Mouse (Mus musculus) ES-E14 (cell line): Measurements from ENCODE around the gene Tex37. TPM values are rescaled to one million over a fixed set of nuclear protein-coding genes. Genes with fewer than 3 reads are reported as not detected.

Source experiments
- DNase-seq: peaks from one replicate; pipeline ENCODE4 v3.0.0-alpha.2; 2013; ENCODE audit warnings: low read depth, low spot score
- H3K27ac ChIP-seq: 2 replicates; pipeline ENCODE4 v1.5.1; 2012; ENCODE audit warnings: low read depth, mild to moderate bottlenecking, low read length, moderate library complexity, mixed read lengths; ENCODE audit not compliant: poor library complexity, insufficient read depth, severe bottlenecking
- H3K36me3 ChIP-seq: 2 replicates; pipeline ENCODE4 v1.6.1; 2012; ENCODE audit warnings: mild to moderate bottlenecking, low read length, moderate library complexity, mixed read lengths; ENCODE audit not compliant: control insufficient read depth, poor library complexity, insufficient read depth, severe bottlenecking
- H3K4me1 ChIP-seq, 2 experiments: fragments of 150-350 bp in 1 of 2; sonication (generic) in 1 of 2; 2 replicates each; pipeline ENCODE4 v1.6.1; 2012; ENCODE audit warnings: low read length in 2 of 2, mild to moderate bottlenecking in 1 of 2, mixed read lengths in 1 of 2; ENCODE audit not compliant: control insufficient read depth in 2 of 2, insufficient read depth in 2 of 2, poor library complexity in 1 of 2
- H3K4me3 ChIP-seq, 2 experiments: fragments of 150-350 bp in 1 of 2; sonication (generic) in 1 of 2; 2 replicates each; pipeline ENCODE4 v1.5.1; 2012; ENCODE audit warnings: low read length in 2 of 2, low read depth in 1 of 2, mild to moderate bottlenecking in 1 of 2, mixed read lengths in 1 of 2; ENCODE audit not compliant: insufficient read depth in 1 of 2, poor library complexity in 1 of 2, severe bottlenecking in 1 of 2
- H3K9ac ChIP-seq: 2 replicates; pipeline ENCODE4 v1.6.1; 2012; ENCODE audit warnings: low read depth, mild to moderate bottlenecking, low read length, mixed read lengths; ENCODE audit not compliant: poor library complexity, insufficient read depth, severe bottlenecking
- H3K9me3 ChIP-seq: fragments of 150-350 bp; sonication (generic); 2 replicates; pipeline ENCODE4 v1.6.1; 2012; ENCODE audit warnings: low read depth, mild to moderate bottlenecking, low read length; ENCODE audit not compliant: control insufficient read depth, insufficient read depth
- CHD2 ChIP-seq: IDR thresholded peaks from 2 replicates; pipeline ENCODE4 v1.6.1; 2014; ENCODE audit warnings: mild to moderate bottlenecking, low read depth, low read length, inconsistent platforms
- HCFC1 ChIP-seq: IDR thresholded peaks from 2 replicates; pipeline ENCODE4 v1.6.1; 2012; ENCODE audit warnings: low read length, inconsistent platforms, borderline replicate concordance; ENCODE audit not compliant: insufficient read depth
- MAFK ChIP-seq: IDR thresholded peaks from 2 replicates; pipeline ENCODE4 v1.6.1; 2014; ENCODE audit warnings: mild to moderate bottlenecking, low read depth, low read length, inconsistent platforms; ENCODE audit not compliant: insufficient read depth
- ZC3H11A ChIP-seq: IDR thresholded peaks from 2 replicates; pipeline ENCODE4 v1.6.1; 2012; ENCODE audit warnings: low read depth, mild to moderate bottlenecking, inconsistent platforms, low read length, borderline replicate concordance
- ZNF384 ChIP-seq: IDR thresholded peaks from 2 replicates; pipeline ENCODE4 v1.6.1; 2012; ENCODE audit warnings: low read depth, low read length, inconsistent platforms
- in situ Hi-C, 2 experiments: fragments of 600-800 bp; cut with MboI; formaldehyde crosslinking; loops; one replicate each; pipeline ENCODE4 v1.15.1; 2025; ENCODE audit warnings: low sequenced_read_pairs in 2 of 2, inconsistent platforms in 1 of 2; ENCODE audit not compliant: unreplicated experiment in 2 of 2
- total RNA-seq: library from RNA; depleted of rRNA; stranded (reverse); fragments of 300-350 nt; gene quantifications from 2 replicates; pipeline ENCODE4 v1.2.3, GENCODE M21; 2012

The Tex37 gene
- total RNA-seq, 1 experiment, result not detected

GRCm38 (mm10) chr6:70955291-70955800 lies 36.6 kb upstream of the Tex37 start:
- Histone ChIP-seq H3K27ac (no peak overlapping the region), H3K36me3 (no peaks in the 10 kb centered on the region; the same call in 1 of the 2 replicates), H3K9me3 (no peaks in the 10 kb centered on the region), H3K4me3 (no peak overlapping the region), H3K9ac (no peak overlapping the region), H3K4me1 (no peaks in the 10 kb centered on the region)
- TF ChIP-seq MAFK (no peak), CHD2 (no peak), HCFC1 (no peak), ZNF384 (no peak), ZC3H11A (no peak)
- in situ Hi-C loops, result no loop called here
- no peak for DNase-seq

- Histone ChIP-seq H3K36me3 (no peaks in the 10 kb centered on the region), H3K9me3 (no peaks in the 10 kb centered on the region), H3K9ac (no peak overlapping the region), H3K4me1 (no peaks in the 10 kb centered on the region), H3K4me3 (no peak overlapping the region), H3K27ac (no peak overlapping the region)
- TF ChIP-seq MAFK (no peak), CHD2 (no peak), ZNF384 (no peak), ZC3H11A (no peak), HCFC1 (no peak)
- in situ Hi-C loops, result no loop called here
- DNase-seq, result no peak
Observed at GRCm38 (mm10) chr6:70954040-70954439, 35.3 kb upstream of the Tex37 start.

- H3K36me3 ChIP-seq, result no peaks in the 10 kb centered on the region
- no peak overlapping the region for H3K9ac ChIP-seq
- H3K27ac ChIP-seq, result no peak overlapping the region
- TF ChIP-seq ZNF384 (no peak), HCFC1 (no peak), ZC3H11A (no peak), MAFK (no peak), CHD2 (no peak)
- no peak for DNase-seq
- no peak overlapping the region for H3K4me3 ChIP-seq
- no peaks in the 10 kb centered on the region for H3K4me1 ChIP-seq
- no peaks in the 10 kb centered on the region for H3K9me3 ChIP-seq
- in situ Hi-C loops, result no loop called here
Observed at GRCm38 (mm10) chr6:70953274-70953673, 34.5 kb upstream of the Tex37 start.

DNA sequence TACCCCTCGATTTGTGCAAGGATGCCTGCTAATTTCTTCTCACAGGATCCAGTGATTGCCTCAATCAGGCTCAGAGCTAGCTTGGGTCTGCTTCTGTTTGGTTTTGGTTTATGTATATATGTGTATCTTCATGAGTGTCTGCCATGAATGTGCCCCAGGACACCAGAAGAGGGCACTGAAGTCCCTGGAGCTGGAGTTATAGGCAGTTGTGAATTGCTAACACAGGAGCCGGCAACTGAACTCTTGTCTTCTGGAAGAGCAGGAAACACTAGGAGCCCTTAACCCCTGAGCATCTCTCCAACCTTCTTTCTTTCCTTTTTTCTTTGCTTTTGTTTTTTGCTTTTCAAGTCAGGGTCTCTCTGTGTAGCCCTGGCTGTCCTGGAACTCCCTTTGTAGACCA lies 13.1 kb upstream of the Tex37 start:
- H3K4me3 ChIP-seq, result no peak overlapping the region
- in situ Hi-C loops, result no loop called here
- no peaks in the 10 kb centered on the region for H3K36me3 ChIP-seq
- no peak overlapping the region for H3K27ac ChIP-seq
- no peaks in the 10 kb centered on the region for H3K9me3 ChIP-seq
- no peaks in the 10 kb centered on the region for H3K4me1 ChIP-seq
- DNase-seq, result no peak
- TF ChIP-seq MAFK (no peak), CHD2 (no peak), ZNF384 (no peak), HCFC1 (no peak), ZC3H11A (no peak)
- no peak overlapping the region for H3K9ac ChIP-seq
